Mouse (Mus musculus): Measurements from ENCODE around the gene Oas1f.

DNA sequence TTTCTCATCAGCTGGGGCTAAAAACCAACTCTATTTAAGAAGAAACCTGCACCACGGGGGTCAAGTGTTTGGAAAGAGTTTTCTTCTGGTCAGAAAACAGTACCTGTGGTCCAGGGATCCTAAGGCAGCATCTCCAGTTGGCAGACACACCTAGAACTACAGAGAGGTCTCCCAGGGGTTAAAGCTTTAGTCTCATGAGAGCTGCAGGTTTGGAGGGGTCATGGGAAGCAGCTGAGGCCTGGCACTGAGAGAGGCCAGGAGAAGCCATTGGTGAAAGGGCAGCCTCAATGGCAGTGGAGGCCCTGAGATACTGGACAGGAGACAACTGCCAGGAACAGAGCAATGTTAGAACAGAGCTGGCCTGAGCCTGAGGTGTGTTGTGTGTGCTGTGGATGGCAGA lies 53.5 kb downstream of the Oas1f start:
- TF ChIP-seq POLR2A (IDR thresholded peaks at IDR 0.05; ENCODE audit: extremely low read depth, insufficient read depth, low read length) (no peak), CTCF (IDR thresholded peaks at IDR 0.05; ENCODE audit: extremely low read depth, insufficient read depth, low read length) (no peak)

All from cortical plate, adult 2 months (tissue).